Mouse (Mus musculus): ENCODE results near the gene Polr3e. TPM values are rescaled to one million over a fixed set of nuclear protein-coding genes. Genes with fewer than 3 reads are reported as not detected.

Polr3e gene
- polyA plus RNA-seq, 2 experiments: 25.8 to 36.3 TPM

DNA sequence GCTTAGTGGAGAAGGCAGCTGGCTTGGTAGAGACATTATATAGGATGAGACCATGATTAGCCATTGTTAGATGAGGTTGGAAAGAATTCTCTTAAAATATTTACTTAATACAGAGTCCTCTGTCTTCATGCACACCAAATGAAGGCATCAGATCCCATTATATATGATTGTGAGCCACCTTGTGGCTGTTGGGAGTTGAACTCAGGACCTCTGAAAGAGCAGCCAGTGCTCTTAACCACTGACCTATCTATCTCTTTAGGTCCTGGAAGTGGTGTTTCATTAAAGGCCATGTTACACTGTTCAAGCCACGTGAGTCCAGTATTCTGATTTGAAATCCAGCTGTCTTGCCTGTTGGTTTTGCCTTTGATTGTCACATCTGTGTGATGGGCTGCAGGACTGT lies 4.2 kb upstream of the Polr3e start:
- no peak overlapping the region for H3K9ac ChIP-seq (ENCODE audit: low read depth, low read length, severe bottlenecking)
- ATAC-seq (ENCODE audit: low FRiP score, low read depth): no peak
- no peak overlapping the region for H3K27ac ChIP-seq (replicated peaks; ENCODE audit: low read depth, low read length)
- DNase-seq (ENCODE audit: low spot score): no peak
- no peak for TF ChIP-seq POLR2A (IDR thresholded peaks at IDR 0.05; ENCODE audit: borderline replicate concordance, extremely low read depth, insufficient read depth, insufficient read length)
- H3K27me3 ChIP-seq (ENCODE audit: control insufficient read depth, insufficient read depth, low read length): no peaks in the 10 kb centered on the region
- H3K36me3 ChIP-seq (ENCODE audit: control insufficient read depth, insufficient read depth, low read length): no peaks in the 10 kb centered on the region
- H3K4me1 ChIP-seq (ENCODE audit: control insufficient read depth, insufficient read depth, low read length): no peaks in the 10 kb centered on the region
- no peaks in the 10 kb centered on the region for H3K9me3 ChIP-seq (ENCODE audit: control insufficient read depth, low read length)
- no peak overlapping the region for H3K4me2 ChIP-seq (replicated peaks; ENCODE audit: low read depth, low read length, severe bottlenecking)
- WGBS: 32% methylated on average over 1 of the region's 1 CpGs
- H3K4me3 ChIP-seq (replicated peaks; ENCODE audit: low read length): no peak overlapping the region

DNA sequence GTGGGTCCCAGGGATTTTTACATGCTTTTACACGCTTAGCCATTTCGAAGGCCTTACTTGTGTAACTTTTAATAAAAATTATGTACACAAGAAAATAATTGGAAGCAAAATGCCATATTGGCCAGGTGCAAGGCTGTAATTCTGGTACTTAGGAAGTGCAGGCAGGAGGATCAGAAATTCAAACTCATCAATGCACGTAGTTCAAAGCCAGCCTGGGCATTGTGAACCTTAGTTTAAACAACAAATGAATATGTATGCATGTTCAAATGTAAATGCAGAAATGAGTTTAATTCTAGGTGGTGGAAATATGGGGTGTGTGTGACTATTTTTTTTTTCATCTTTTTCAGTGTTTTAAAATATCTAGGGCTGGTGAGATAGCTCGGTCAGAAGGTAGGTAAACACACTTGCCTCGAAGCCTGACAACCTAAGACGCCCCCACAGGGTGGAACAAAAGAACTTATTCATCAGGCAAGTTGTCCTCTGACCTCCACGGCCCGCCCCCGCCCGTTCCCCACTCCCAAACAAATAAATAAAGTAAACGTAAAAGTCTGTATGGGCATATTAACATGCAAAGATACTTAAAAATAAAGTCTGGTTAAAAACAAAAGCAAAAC lies 1.2 kb upstream of the Polr3e start:
- no peaks in the 10 kb centered on the region for H3K36me3 ChIP-seq (ENCODE audit: control insufficient read depth, insufficient read depth, low read length)
- H3K4me1 ChIP-seq (ENCODE audit: control insufficient read depth, insufficient read depth, low read length): peaks cover 8% of the 10 kb centered on the region; the same call in 1 of the 2 replicates
- TF ChIP-seq POLR2A (IDR thresholded peaks at IDR 0.05; ENCODE audit: borderline replicate concordance, extremely low read depth, insufficient read depth, insufficient read length): no peak
- no peak overlapping the region for H3K4me3 ChIP-seq (replicated peaks; ENCODE audit: low read length)
- 0 out of 2 replicates have a peak overlapping the region, but pooled peaks have one; percentile 15 for H3K4me2 ChIP-seq (replicated peaks; ENCODE audit: low read depth, low read length, severe bottlenecking)
- no peaks in the 10 kb centered on the region for H3K27me3 ChIP-seq (ENCODE audit: control insufficient read depth, insufficient read depth, low read length)
- ATAC-seq (ENCODE audit: low FRiP score, low read depth) (no peak), DNase-seq (ENCODE audit: low spot score) (no peak)
- no peaks in the 10 kb centered on the region for H3K9me3 ChIP-seq (ENCODE audit: control insufficient read depth, low read length)
- WGBS: 30% methylated on average over 11 of the region's 11 CpGs
- H3K27ac ChIP-seq (replicated peaks; ENCODE audit: low read depth, low read length): no peak overlapping the region
- no peak overlapping the region for H3K9ac ChIP-seq (ENCODE audit: low read depth, low read length, severe bottlenecking)

DNA sequence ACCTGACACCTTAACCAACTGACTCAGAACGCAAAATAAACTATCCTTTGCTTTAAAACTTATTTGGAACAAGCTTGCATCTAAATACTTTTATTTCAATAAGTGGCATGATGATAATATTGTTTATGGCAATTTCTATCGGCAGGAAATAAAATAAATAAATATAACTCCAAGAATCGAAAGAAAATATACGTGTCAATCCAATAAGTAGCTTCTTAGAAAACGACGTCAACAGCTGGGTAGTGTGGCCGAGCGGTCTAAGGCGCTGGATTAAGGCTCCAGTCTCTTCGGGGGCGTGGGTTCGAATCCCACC lies 309 bp upstream of the Polr3e start:
- Histone ChIP-seq H3K9ac (ENCODE audit: low read depth, low read length, severe bottlenecking) (peak overlapping the region; percentile 86; the same call in 1 of the 2 replicates), H3K4me2 (replicated peaks; ENCODE audit: low read depth, low read length, severe bottlenecking) (peak overlapping the region; percentile 19; the same call in 1 of the 2 replicates), H3K4me3 (replicated peaks; ENCODE audit: low read length) (peak overlapping the region; percentile 93), H3K36me3 (ENCODE audit: control insufficient read depth, insufficient read depth, low read length) (no peaks in the 10 kb centered on the region), H3K27ac (replicated peaks; ENCODE audit: low read depth, low read length) (no peak overlapping the region), H3K4me1 (ENCODE audit: control insufficient read depth, insufficient read depth, low read length) (peaks cover 8% of the 10 kb centered on the region; the same call in 1 of the 2 replicates), H3K9me3 (ENCODE audit: control insufficient read depth, low read length) (no peaks in the 10 kb centered on the region), H3K27me3 (ENCODE audit: control insufficient read depth, insufficient read depth, low read length) (no peaks in the 10 kb centered on the region)
- ATAC-seq (ENCODE audit: low FRiP score, low read depth): no peak; the same call in 1 of the 2 replicates
- WGBS: 7% methylated on average over 12 of the region's 12 CpGs
- no peak for DNase-seq (ENCODE audit: low spot score)
- no peak for TF ChIP-seq POLR2A (IDR thresholded peaks at IDR 0.05; ENCODE audit: borderline replicate concordance, extremely low read depth, insufficient read depth, insufficient read length)

DNA sequence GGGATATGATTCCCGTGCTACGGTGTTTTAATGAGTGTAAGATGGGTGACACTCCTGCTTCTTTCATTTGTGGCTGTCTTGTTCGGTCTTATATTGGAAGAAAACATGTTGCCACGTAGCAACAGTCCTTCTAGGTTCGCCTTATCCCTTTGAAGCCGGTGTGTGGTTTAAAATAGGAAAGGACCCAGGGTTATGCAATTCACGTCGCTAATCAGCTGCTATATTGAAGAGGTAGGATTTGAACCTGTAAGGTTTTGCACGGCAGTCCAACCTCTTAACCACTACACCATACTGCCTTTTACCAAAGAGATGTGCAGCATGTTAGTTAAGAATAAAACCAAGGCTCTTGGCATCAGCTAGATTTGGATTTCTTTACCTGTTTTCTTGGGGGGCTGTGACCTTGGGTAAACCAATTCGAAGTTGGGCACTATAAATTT lies 1.0 kb downstream of the Polr3e start:
- no peaks in the 10 kb centered on the region for H3K9me3 ChIP-seq (ENCODE audit: control insufficient read depth, low read length)
- ATAC-seq (ENCODE audit: low FRiP score, low read depth) (peak; percentile 67), DNase-seq (ENCODE audit: low spot score) (peak; percentile 84)
- peaks cover 8% of the 10 kb centered on the region; the same call in 1 of the 2 replicates for H3K4me1 ChIP-seq (ENCODE audit: control insufficient read depth, insufficient read depth, low read length)
- peak overlapping the region; percentile 86 for H3K9ac ChIP-seq (ENCODE audit: low read depth, low read length, severe bottlenecking)
- WGBS: 5% methylated on average over 10 of the region's 10 CpGs
- H3K27ac ChIP-seq (replicated peaks; ENCODE audit: low read depth, low read length): no peak overlapping the region; the same call in 1 of the 2 replicates
- peak overlapping the region; percentile 93 for H3K4me3 ChIP-seq (replicated peaks; ENCODE audit: low read length)
- TF ChIP-seq POLR2A (IDR thresholded peaks at IDR 0.05; ENCODE audit: borderline replicate concordance, extremely low read depth, insufficient read depth, insufficient read length): no peak
- peak overlapping the region; percentile 82 for H3K4me2 ChIP-seq (replicated peaks; ENCODE audit: low read depth, low read length, severe bottlenecking)
- H3K36me3 ChIP-seq (ENCODE audit: control insufficient read depth, insufficient read depth, low read length): peaks cover 2% of the 10 kb centered on the region
- no peaks in the 10 kb centered on the region for H3K27me3 ChIP-seq (ENCODE audit: control insufficient read depth, insufficient read depth, low read length)

DNA sequence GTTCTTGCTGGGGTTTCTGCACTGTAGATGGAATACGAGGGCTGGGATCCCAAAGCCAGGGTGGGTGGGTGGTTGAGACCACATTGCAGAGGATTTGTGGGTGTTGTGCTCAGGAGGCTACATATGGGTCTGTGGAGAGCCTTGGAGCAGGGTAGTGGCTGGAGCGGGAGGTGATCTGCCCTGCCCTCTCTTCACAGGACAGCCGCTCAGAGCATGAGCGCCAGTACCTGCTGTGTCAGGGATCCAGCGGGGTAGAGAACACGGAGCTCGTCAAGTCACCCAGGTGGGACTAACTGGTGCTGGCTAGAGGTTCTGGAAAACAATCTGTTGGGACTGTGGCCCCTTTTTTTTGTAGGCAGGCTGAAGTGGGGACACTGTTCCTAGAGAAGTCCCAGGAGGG lies 15.6 kb downstream of the Polr3e start:
- no peak for TF ChIP-seq POLR2A (IDR thresholded peaks at IDR 0.05; ENCODE audit: borderline replicate concordance, extremely low read depth, insufficient read depth, insufficient read length)
- ATAC-seq (ENCODE audit: low FRiP score, low read depth): no peak
- WGBS: 91% methylated on average over 7 of the region's 7 CpGs

More for the DNA sequence above, 15.6 kb downstream of the Polr3e start:
- no peak overlapping the region for H3K27ac ChIP-seq (replicated peaks; ENCODE audit: low read depth, low read length)
- H3K4me3 ChIP-seq (replicated peaks; ENCODE audit: low read length): no peak overlapping the region
- H3K36me3 ChIP-seq (ENCODE audit: control insufficient read depth, insufficient read depth, low read length): peaks cover 92% of the 10 kb centered on the region
- no peak overlapping the region for H3K9ac ChIP-seq (ENCODE audit: low read depth, low read length, severe bottlenecking)
- no peaks in the 10 kb centered on the region for H3K4me1 ChIP-seq (ENCODE audit: control insufficient read depth, insufficient read depth, low read length)
- H3K4me2 ChIP-seq (replicated peaks; ENCODE audit: low read depth, low read length, severe bottlenecking): no peak overlapping the region
- DNase-seq (ENCODE audit: low spot score): no peak
- H3K27me3 ChIP-seq (ENCODE audit: control insufficient read depth, insufficient read depth, low read length): no peaks in the 10 kb centered on the region
- H3K9me3 ChIP-seq (ENCODE audit: control insufficient read depth, low read length): no peaks in the 10 kb centered on the region

Measured in limb, embryonic 14.5 days (tissue).